Mouse (Mus musculus) fat pad, adult 2 months (tissue): ENCODE measurements around the gene Acaa1a.

Experiments used
- DNase-seq: peaks from one replicate; pipeline ENCODE4 v3.0.0-alpha.2; 2011; ENCODE audit warnings: low read depth, low spot score; ENCODE audit errors: extremely low read depth

Gene Acaa1a

GRCm38 (mm10) chr9:119378231-119378630, 38.8 kb downstream of the Acaa1a start:
- no peak for DNase-seq

- DNase-seq, result no peak
Measured at GRCm38 (mm10) chr9:119382603-119383002, 43.1 kb downstream of the Acaa1a start.

- DNase-seq, result no peak
Measured at GRCm38 (mm10) chr9:119388956-119389355, 49.5 kb downstream of the Acaa1a start.

GRCm38 (mm10) chr9:119390214-119390613, 50.7 kb downstream of the Acaa1a start:
- DNase-seq, result no peak

- DNase-seq, result peak; percentile 74
Measured at GRCm38 (mm10) chr9:119394808-119395207, 55.3 kb downstream of the Acaa1a start.
